Mouse (Mus musculus) limb, embryonic 13.5 days (tissue): ENCODE data around the gene Fam163a. TPM values are rescaled to one million over a fixed set of nuclear protein-coding genes. Genes with fewer than 3 reads are reported as not detected.
A peak's percentile ranks its signal among the peaks of the same experiment; 100 is the strongest.

Source experiments
- ATAC-seq: fragments of 200-750 bp; cut with Nextera tagmentation; 2 replicates; pipeline ENCODE4 v1.8.0; 2017; ENCODE audit warnings: low read depth, moderate number of reproducible peaks, moderate TSS enrichment; ENCODE audit not compliant: low FRiP score
- H3K27ac ChIP-seq: fragments of 300-500 bp; sonication (generic); 2 replicates; pipeline ENCODE4 v1.5.1; 2015; ENCODE audit warnings: inconsistent platforms, mild to moderate bottlenecking, moderate library complexity
- H3K27me3 ChIP-seq: fragments of 300-500 bp; sonication (generic); 2 replicates; pipeline ENCODE4 v1.6.1; 2015; ENCODE audit warnings: mild to moderate bottlenecking, inconsistent platforms
- H3K36me3 ChIP-seq: fragments of 300-500 bp; sonication (generic); 2 replicates; pipeline ENCODE4 v1.6.1; 2015; ENCODE audit warnings: inconsistent platforms, mild to moderate bottlenecking, moderate library complexity
- H3K4me1 ChIP-seq: fragments of 300-500 bp; sonication (generic); 2 replicates; pipeline ENCODE4 v1.6.1; 2015; ENCODE audit warnings: inconsistent platforms
- H3K4me2 ChIP-seq: fragments of 300-500 bp; sonication (generic); replicated peaks from 2 replicates; pipeline ENCODE4 v1.6.1; 2015; ENCODE audit warnings: inconsistent platforms, mild to moderate bottlenecking, moderate library complexity
- H3K4me3 ChIP-seq: fragments of 300-500 bp; sonication (generic); 2 replicates; pipeline ENCODE4 v1.5.1; 2015; ENCODE audit warnings: moderate library complexity, mild to moderate bottlenecking, inconsistent platforms
- H3K9ac ChIP-seq: fragments of 300-500 bp; sonication (generic); 2 replicates; pipeline ENCODE4 v1.6.1; 2015; ENCODE audit warnings: mild to moderate bottlenecking, inconsistent platforms
- H3K9me3 ChIP-seq: fragments of 300-500 bp; sonication (generic); 2 replicates; pipeline ENCODE4 v1.6.1; 2016; ENCODE audit warnings: inconsistent platforms
- WGBS: fragments of 180-500 bp; shearing (Covaris S2); methylation state at CpG from one replicate; pipeline ENCODE4 v1.1.7; 2015; 5-methylcytosine and 5-hydroxymethylcytosine counted together
- polyA plus RNA-seq: library from polyadenylated mRNA; unstranded; fragments of >200 nt; fragmentation: Nextera tagmentation; extraction: Ambion mirVana; gene quantifications from 2 replicates; pipeline ENCODE4 v1.2.1, GENCODE M21; 2015

Gene Fam163a
- polyA plus RNA-seq, 1 experiment from 2014 or later: 2.6 TPM

- Histone ChIP-seq H3K4me1 (no peaks in the 10 kb centered on the region; the same call in 1 of the 2 replicates), H3K9ac (no peak overlapping the region), H3K36me3 (no peaks in the 10 kb centered on the region), H3K9me3 (no peaks in the 10 kb centered on the region), H3K4me2 (no peak overlapping the region), H3K4me3 (no peak overlapping the region), H3K27me3 (no peaks in the 10 kb centered on the region), H3K27ac (no peak overlapping the region)
- WGBS: 87% methylated on average over 2 of the region's 2 CpGs
- ATAC-seq: no peak
Measured at GRCm38 (mm10) chr1:156218573-156218972, 13.7 kb upstream of the Fam163a start.

GRCm38 (mm10) chr1:156217941-156218340 lies 13.1 kb upstream of the Fam163a start:
- 65% methylated on average over 8 of the region's 8 CpGs for WGBS
- no peak overlapping the region for H3K9ac ChIP-seq
- H3K9me3 ChIP-seq: no peaks in the 10 kb centered on the region
- H3K4me2 ChIP-seq: no peak overlapping the region
- no peak overlapping the region for H3K4me3 ChIP-seq
- no peaks in the 10 kb centered on the region for H3K36me3 ChIP-seq
- H3K27ac ChIP-seq: no peak overlapping the region
- no peaks in the 10 kb centered on the region for H3K27me3 ChIP-seq
- no peak for ATAC-seq
- no peaks in the 10 kb centered on the region; the same call in 1 of the 2 replicates for H3K4me1 ChIP-seq

GRCm38 (mm10) chr1:156217393-156217792 lies 12.6 kb upstream of the Fam163a start:
- Histone ChIP-seq H3K27me3 (no peaks in the 10 kb centered on the region), H3K4me1 (no peaks in the 10 kb centered on the region; the same call in 1 of the 2 replicates), H3K4me3 (no peak overlapping the region), H3K4me2 (no peak overlapping the region), H3K9me3 (no peaks in the 10 kb centered on the region), H3K27ac (no peak overlapping the region), H3K9ac (no peak overlapping the region), H3K36me3 (no peaks in the 10 kb centered on the region)
- no peak for ATAC-seq
- 50% methylated on average over 3 of the region's 3 CpGs for WGBS

- no peaks in the 10 kb centered on the region for H3K36me3 ChIP-seq
- no peaks in the 10 kb centered on the region for H3K27me3 ChIP-seq
- no peak overlapping the region for H3K9ac ChIP-seq
- H3K4me1 ChIP-seq: no peaks in the 10 kb centered on the region
- H3K4me2 ChIP-seq: no peak overlapping the region
- H3K27ac ChIP-seq: no peak overlapping the region
- no peak overlapping the region for H3K4me3 ChIP-seq
- H3K9me3 ChIP-seq: no peaks in the 10 kb centered on the region
- WGBS: 74% methylated on average over 4 of the region's 4 CpGs
- no peak for ATAC-seq
Measured at GRCm38 (mm10) chr1:156216249-156216648, 11.4 kb upstream of the Fam163a start.

GRCm38 (mm10) chr1:156214651-156215050 lies 9.8 kb upstream of the Fam163a start:
- no peaks in the 10 kb centered on the region for H3K27me3 ChIP-seq
- ATAC-seq: no peak
- no peak overlapping the region for H3K4me3 ChIP-seq
- no peaks in the 10 kb centered on the region for H3K9me3 ChIP-seq
- 82% methylated on average over 8 of the region's 8 CpGs for WGBS
- no peak overlapping the region for H3K9ac ChIP-seq
- no peak overlapping the region for H3K4me2 ChIP-seq
- H3K36me3 ChIP-seq: no peaks in the 10 kb centered on the region
- H3K4me1 ChIP-seq: no peaks in the 10 kb centered on the region
- no peak overlapping the region for H3K27ac ChIP-seq

- 89% methylated on average over 5 of the region's 5 CpGs for WGBS
- Histone ChIP-seq H3K27ac (no peak overlapping the region), H3K27me3 (no peaks in the 10 kb centered on the region), H3K9ac (no peak overlapping the region), H3K4me2 (no peak overlapping the region), H3K36me3 (no peaks in the 10 kb centered on the region), H3K9me3 (no peaks in the 10 kb centered on the region), H3K4me1 (no peaks in the 10 kb centered on the region), H3K4me3 (no peak overlapping the region)
- ATAC-seq: no peak
Measured at GRCm38 (mm10) chr1:156212923-156213322, 8.1 kb upstream of the Fam163a start.

- no peaks in the 10 kb centered on the region for H3K4me1 ChIP-seq
- 62% methylated on average over 6 of the region's 6 CpGs for WGBS
Measured at GRCm38 (mm10) chr1:156211809-156212317, 7.0 kb upstream of the Fam163a start.

GRCm38 (mm10) chr1:156205164-156205563 lies 338 bp upstream of the Fam163a start:
- H3K9ac ChIP-seq: peak overlapping the region; percentile 64
- H3K27me3 ChIP-seq: peaks cover 66% of the 10 kb centered on the region
- 16% methylated on average over 10 of the region's 10 CpGs for WGBS
- H3K9me3 ChIP-seq: no peaks in the 10 kb centered on the region
- no peak overlapping the region for H3K27ac ChIP-seq
- peak overlapping the region; percentile 52 for H3K4me3 ChIP-seq
- H3K36me3 ChIP-seq: no peaks in the 10 kb centered on the region
- peaks cover 19% of the 10 kb centered on the region for H3K4me1 ChIP-seq
- H3K4me2 ChIP-seq: peak overlapping the region; percentile 88
- no peak for ATAC-seq

More at GRCm38 (mm10) chr1:156211809-156212317, 7.0 kb upstream of the Fam163a start:
- ATAC-seq: no peak
- peaks cover 7% of the 10 kb centered on the region for H3K27me3 ChIP-seq
- H3K27ac ChIP-seq: no peak overlapping the region
- no peak overlapping the region for H3K4me3 ChIP-seq
- H3K4me2 ChIP-seq: no peak overlapping the region
- no peaks in the 10 kb centered on the region for H3K9me3 ChIP-seq
- H3K9ac ChIP-seq: no peak overlapping the region
- no peaks in the 10 kb centered on the region for H3K36me3 ChIP-seq

GRCm38 (mm10) chr1:156203961-156204655 lies 718 bp downstream of the Fam163a start:
- H3K4me3 ChIP-seq: peak overlapping the region; percentile 52
- peaks cover 66% of the 10 kb centered on the region for H3K27me3 ChIP-seq
- ATAC-seq: peak; percentile 16; the same call in 1 of the 2 replicates

GRCm38 (mm10) chr1:156202661-156203060 lies 2.2 kb downstream of the Fam163a start:
- no peak overlapping the region for H3K9ac ChIP-seq
- WGBS: 50% methylated on average over 3 of the region's 3 CpGs
- no peak overlapping the region for H3K27ac ChIP-seq
- H3K27me3 ChIP-seq: peaks cover 66% of the 10 kb centered on the region
- peaks cover 27% of the 10 kb centered on the region for H3K4me1 ChIP-seq
- H3K4me3 ChIP-seq: no peak overlapping the region
- H3K9me3 ChIP-seq: no peaks in the 10 kb centered on the region
- H3K4me2 ChIP-seq: no peak overlapping the region
- no peaks in the 10 kb centered on the region for H3K36me3 ChIP-seq
- ATAC-seq: no peak

More at GRCm38 (mm10) chr1:156203961-156204655, 718 bp downstream of the Fam163a start:
- Histone ChIP-seq H3K27ac (no peak overlapping the region), H3K9me3 (no peaks in the 10 kb centered on the region), H3K4me2 (peak overlapping the region; percentile 88), H3K4me1 (peaks cover 24% of the 10 kb centered on the region), H3K9ac (peak overlapping the region; percentile 64), H3K36me3 (no peaks in the 10 kb centered on the region)
- 5% methylated on average over 18 of the region's 18 CpGs for WGBS

- no peak overlapping the region for H3K9ac ChIP-seq
- H3K27ac ChIP-seq: no peak overlapping the region
- H3K36me3 ChIP-seq: no peaks in the 10 kb centered on the region
- ATAC-seq: no peak
- H3K4me3 ChIP-seq: no peak overlapping the region
- no peak overlapping the region for H3K4me2 ChIP-seq
- peaks cover 27% of the 10 kb centered on the region for H3K4me1 ChIP-seq
- peaks cover 51% of the 10 kb centered on the region for H3K27me3 ChIP-seq
- no peaks in the 10 kb centered on the region for H3K9me3 ChIP-seq
- 95% methylated on average over 3 of the region's 3 CpGs for WGBS
Measured at GRCm38 (mm10) chr1:156201069-156201468, 3.8 kb downstream of the Fam163a start.

GRCm38 (mm10) chr1:156197588-156197987 lies 7.2 kb downstream of the Fam163a start:
- Histone ChIP-seq H3K36me3 (no peaks in the 10 kb centered on the region), H3K27ac (no peak overlapping the region), H3K9ac (no peak overlapping the region), H3K4me3 (no peak overlapping the region), H3K4me2 (no peak overlapping the region), H3K27me3 (peaks cover 16% of the 10 kb centered on the region), H3K9me3 (no peaks in the 10 kb centered on the region), H3K4me1 (peaks cover 9% of the 10 kb centered on the region)
- ATAC-seq: no peak
- 67% methylated on average over 4 of the region's 4 CpGs for WGBS
